Mouse (Mus musculus): ENCODE data around the gene Arhgef6.

GRCm38 (mm10) chrX:57189335-57189734, 149.2 kb downstream of the Arhgef6 start:
- TF ChIP-seq CTCF (IDR thresholded peaks at IDR 0.05; ENCODE audit: low read depth) = no peak
- TF ChIP-seq EP300 (optimal IDR thresholded peaks at IDR 0.05) = no peak
